Mouse (Mus musculus): ENCODE data around the gene Ap1m2.

- no peak for TF ChIP-seq POLR2A (IDR thresholded peaks at IDR 0.05; ENCODE audit: extremely low read depth, insufficient read depth, low read length)
- no peak for TF ChIP-seq CTCF (IDR thresholded peaks at IDR 0.05; ENCODE audit: low read depth, low read length)
These were observed 39.0 kb downstream of the Ap1m2 start for GRCm38 (mm10) chr9:21273094-21273493.

All from liver, adult 2 months (tissue).